Mouse (Mus musculus): ENCODE measurements around the gene Cfap97d2. TPM values are rescaled to one million over a fixed set of nuclear protein-coding genes. Genes with fewer than 3 reads are reported as not detected.

Gene Cfap97d2
- total and polyA plus RNA-seq, 2 experiments from 2014 or later = 1.6 to 1.7 TPM

DNA sequence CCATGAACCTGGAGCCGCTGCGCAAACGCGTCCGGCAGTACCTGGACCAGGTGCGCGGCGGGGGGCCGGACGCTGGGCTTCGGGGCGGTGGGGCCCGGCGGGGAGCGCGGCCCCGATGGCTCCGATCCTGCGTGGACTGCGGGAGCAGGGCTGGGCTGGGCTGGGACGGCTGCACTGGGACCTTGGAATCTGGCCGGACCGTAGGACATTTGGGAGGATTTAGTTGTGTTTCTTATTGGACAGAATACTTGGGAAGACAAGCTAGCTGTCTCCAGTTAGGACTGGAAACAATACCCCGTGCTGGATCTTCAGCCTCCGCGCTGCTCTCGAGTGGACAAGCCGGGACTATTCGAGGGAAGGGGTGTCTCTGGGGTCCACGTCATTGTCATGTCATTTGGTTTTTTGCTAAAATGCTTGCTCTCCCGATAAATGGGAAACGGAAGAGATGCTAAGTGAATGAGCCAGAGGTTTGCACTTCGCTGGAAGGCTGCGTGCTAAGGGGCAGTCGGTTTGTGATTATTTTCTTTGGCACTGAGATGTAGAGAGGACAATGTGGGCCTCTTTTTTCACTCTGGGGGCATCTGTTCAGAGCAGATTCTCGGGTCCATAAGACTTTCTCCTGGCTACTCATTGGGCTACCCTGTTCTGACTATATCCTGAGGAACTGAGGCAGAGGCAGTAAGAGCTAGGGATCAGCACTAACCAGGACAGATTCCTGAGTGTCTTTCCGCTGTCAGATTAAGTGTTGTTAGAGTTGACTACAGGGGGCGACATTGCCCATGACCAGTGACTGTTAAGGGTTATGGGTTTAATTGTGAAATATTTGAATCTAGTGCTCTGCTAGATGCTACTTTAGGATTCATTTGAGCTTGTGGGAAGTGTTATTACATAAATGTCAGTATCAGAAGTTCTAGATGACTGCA lies 52.4 kb downstream of the Cfap97d2 start:
- Histone ChIP-seq H3K9me3 (ENCODE audit: low read length) (no peaks in the 10 kb centered on the region), H3K4me3 (ENCODE audit: low read depth, low read length) (peak overlapping the region; percentile 73), H3K4me2 (ENCODE audit: low read depth) (peak overlapping the region; percentile 81), H3K27me3 (ENCODE audit: insufficient read depth, low read length) (no peaks in the 10 kb centered on the region), H3K36me3 (ENCODE audit: insufficient read depth) (peaks cover 18% of the 10 kb centered on the region), H3K4me1 (ENCODE audit: insufficient read depth) (peaks cover 19% of the 10 kb centered on the region; the same call in 1 of the 2 replicates), H3K27ac (ENCODE audit: low read depth, low read length) (peak overlapping the region; percentile 84), H3K9ac (peak overlapping the region; percentile 74)
- ATAC-seq (peak; percentile 61), DNase-seq (peak; percentile 44)
- TF ChIP-seq CTCF (IDR thresholded peaks at IDR 0.05; ENCODE audit: low read depth) = peak; percentile 70
- 1% methylated on average over 38 of the region's 38 CpGs for WGBS

DNA sequence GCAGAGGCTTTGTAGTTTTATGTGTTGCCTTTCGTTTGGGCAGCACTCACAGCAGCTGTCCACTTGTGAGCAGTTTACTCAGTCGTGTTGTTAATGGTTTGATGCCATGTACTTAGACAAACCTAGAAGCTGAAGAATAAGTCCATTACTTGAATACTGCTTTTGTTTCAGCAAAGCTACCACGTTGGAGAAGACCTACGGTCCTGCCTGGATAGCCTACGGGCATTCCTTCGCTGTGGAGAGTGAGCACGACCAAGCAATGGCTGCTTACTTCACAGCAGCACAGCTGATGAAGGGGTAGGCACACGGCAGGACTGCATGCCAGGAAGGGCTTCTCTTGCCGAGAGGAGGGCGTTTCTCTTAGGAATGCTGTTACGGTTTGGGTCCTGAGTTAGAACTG lies 63.5 kb downstream of the Cfap97d2 start:
- WGBS = 87% methylated on average over 11 of the region's 11 CpGs
- Histone ChIP-seq H3K27ac (ENCODE audit: low read depth, low read length) (no peak overlapping the region), H3K4me2 (ENCODE audit: low read depth) (no peak overlapping the region), H3K36me3 (ENCODE audit: insufficient read depth) (peaks cover 73% of the 10 kb centered on the region), H3K4me3 (ENCODE audit: low read depth, low read length) (no peak overlapping the region), H3K4me1 (ENCODE audit: insufficient read depth) (no peaks in the 10 kb centered on the region), H3K9ac (no peak overlapping the region), H3K9me3 (ENCODE audit: low read length) (no peaks in the 10 kb centered on the region), H3K27me3 (ENCODE audit: insufficient read depth, low read length) (no peaks in the 10 kb centered on the region)
- ATAC-seq (no peak), DNase-seq (no peak)
- no peak for TF ChIP-seq CTCF (IDR thresholded peaks at IDR 0.05; ENCODE audit: low read depth)

DNA sequence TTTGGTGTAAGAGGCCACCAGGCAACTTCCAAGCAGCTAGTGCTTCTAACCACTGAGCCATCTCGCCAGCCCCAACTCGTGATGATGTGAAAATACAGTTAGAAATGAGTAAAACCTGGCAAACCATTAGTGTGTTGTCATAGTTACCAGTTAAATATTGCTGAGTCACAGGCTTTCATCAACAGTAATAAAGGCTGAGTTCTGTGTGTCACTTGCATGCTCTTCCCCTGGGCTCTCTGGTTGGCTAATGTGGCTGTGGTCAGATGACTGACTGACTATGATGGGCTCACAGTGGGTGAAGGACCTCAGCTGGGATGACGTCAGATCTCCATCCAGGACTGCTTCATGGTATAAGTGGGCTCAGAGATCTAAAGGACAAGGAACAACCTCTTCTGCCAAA lies 74.8 kb downstream of the Cfap97d2 start:
- no peak for DNase-seq
- H3K27me3 ChIP-seq (ENCODE audit: insufficient read depth, low read length) = no peaks in the 10 kb centered on the region
- H3K27ac ChIP-seq (ENCODE audit: low read depth, low read length) = no peak overlapping the region
- no peaks in the 10 kb centered on the region for H3K4me1 ChIP-seq (ENCODE audit: insufficient read depth)
- 79% methylated on average over 3 of the region's 3 CpGs for WGBS
- no peak for TF ChIP-seq CTCF (IDR thresholded peaks at IDR 0.05; ENCODE audit: low read depth)
- no peak for ATAC-seq
- no peak overlapping the region for H3K4me3 ChIP-seq (ENCODE audit: low read depth, low read length)
- no peak overlapping the region for H3K9ac ChIP-seq
- no peak overlapping the region for H3K4me2 ChIP-seq (ENCODE audit: low read depth)
- peaks cover 58% of the 10 kb centered on the region for H3K36me3 ChIP-seq (ENCODE audit: insufficient read depth)
- no peaks in the 10 kb centered on the region for H3K9me3 ChIP-seq (ENCODE audit: low read length)

DNA sequence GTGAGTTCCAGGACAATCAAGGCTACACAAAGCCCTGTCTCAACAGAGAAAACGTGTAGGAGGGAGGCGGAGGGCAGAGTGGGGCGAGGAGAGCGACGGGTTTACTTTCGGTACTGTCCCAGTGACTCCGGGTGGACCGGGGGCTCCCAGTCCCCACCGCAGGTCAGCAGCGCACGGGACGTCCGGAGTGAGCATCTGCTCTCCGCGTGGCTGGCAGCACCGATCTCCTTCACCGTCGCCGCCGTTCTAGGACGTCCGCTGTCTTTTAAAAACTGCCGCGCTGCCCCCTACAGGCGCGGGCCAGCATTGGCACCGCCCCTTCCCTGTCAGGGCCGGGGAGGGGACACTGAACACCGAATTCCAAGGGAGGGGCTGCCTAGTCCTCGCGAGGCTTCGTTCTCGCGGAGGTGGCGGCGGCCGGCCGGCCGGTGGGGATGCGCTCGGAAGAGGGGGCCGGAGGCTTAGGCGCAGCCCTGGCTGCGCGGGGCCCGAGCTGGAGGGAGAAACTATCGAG lies 79.6 kb downstream of the Cfap97d2 start, which contains the start of gene Upf3a:
Gene Upf3a, plus strand, starts transcription at position 366 of the 514 bp plus-strand sequence.
- peak; percentile 89 for TF ChIP-seq CTCF (IDR thresholded peaks at IDR 0.05; ENCODE audit: low read depth)
- no peaks in the 10 kb centered on the region for H3K4me1 ChIP-seq (ENCODE audit: insufficient read depth)
- peak within 1 kb of the TSS; percentile 82 for H3K4me2 ChIP-seq (ENCODE audit: low read depth)
- peak; percentile 98 for DNase-seq
- no peaks in the 10 kb centered on the region for H3K27me3 ChIP-seq (ENCODE audit: insufficient read depth, low read length)
- H3K4me3 ChIP-seq (ENCODE audit: low read depth, low read length) = peak within 1 kb of the TSS; percentile 65
- H3K27ac ChIP-seq (ENCODE audit: low read depth, low read length) = peak within 1 kb of the TSS; percentile 98
- peak within 1 kb of the TSS; percentile 95 for H3K9ac ChIP-seq
- ATAC-seq = peak; percentile 96
- peaks cover 21% of the 10 kb centered on the region for H3K36me3 ChIP-seq (ENCODE audit: insufficient read depth)
- under 1% methylated on average over 45 of the region's 47 CpGs for WGBS
- H3K9me3 ChIP-seq (ENCODE audit: low read length) = no peaks in the 10 kb centered on the region

DNA sequence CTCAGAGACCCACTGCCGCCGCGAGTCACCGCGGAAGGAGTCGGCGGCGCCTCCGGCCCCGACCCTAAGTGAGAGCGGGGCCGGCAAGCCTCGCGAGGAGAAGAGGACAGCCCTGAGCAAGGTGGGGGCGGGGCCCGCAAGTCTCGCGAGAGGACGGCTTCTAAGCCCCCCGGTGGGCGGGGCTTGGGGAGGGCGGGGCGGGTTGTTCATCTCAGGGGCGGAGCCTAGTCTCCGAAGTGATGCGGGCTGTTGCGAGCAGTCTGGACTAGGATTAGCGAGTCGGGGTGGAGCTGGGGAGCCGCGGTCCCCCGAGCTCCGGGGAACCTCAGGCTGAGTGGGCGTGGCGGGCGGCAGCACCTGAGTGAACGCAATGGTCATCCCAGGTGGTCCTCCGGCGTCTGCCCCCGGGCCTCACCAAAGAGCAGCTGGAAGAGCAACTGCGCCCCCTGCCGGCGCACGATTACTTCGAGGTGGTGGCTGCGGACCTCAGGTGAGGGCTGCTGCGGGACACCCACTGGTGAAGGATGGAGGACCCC lies 80.1 kb downstream of the Cfap97d2 start:
- ATAC-seq (peak; percentile 96), DNase-seq (peak; percentile 99)
- H3K9ac ChIP-seq = peak overlapping the region; percentile 95
- WGBS = 3% methylated on average over 47 of the region's 47 CpGs
- peaks cover 17% of the 10 kb centered on the region for H3K36me3 ChIP-seq (ENCODE audit: insufficient read depth)
- no peaks in the 10 kb centered on the region for H3K9me3 ChIP-seq (ENCODE audit: low read length)
- TF ChIP-seq CTCF (IDR thresholded peaks at IDR 0.05; ENCODE audit: low read depth) = peak; percentile 93
- peak overlapping the region; percentile 82 for H3K4me2 ChIP-seq (ENCODE audit: low read depth)
- peak overlapping the region; percentile 65 for H3K4me3 ChIP-seq (ENCODE audit: low read depth, low read length)
- H3K27me3 ChIP-seq (ENCODE audit: insufficient read depth, low read length) = no peaks in the 10 kb centered on the region
- H3K4me1 ChIP-seq (ENCODE audit: insufficient read depth) = no peaks in the 10 kb centered on the region
- peak overlapping the region; percentile 98 for H3K27ac ChIP-seq (ENCODE audit: low read depth, low read length)

DNA sequence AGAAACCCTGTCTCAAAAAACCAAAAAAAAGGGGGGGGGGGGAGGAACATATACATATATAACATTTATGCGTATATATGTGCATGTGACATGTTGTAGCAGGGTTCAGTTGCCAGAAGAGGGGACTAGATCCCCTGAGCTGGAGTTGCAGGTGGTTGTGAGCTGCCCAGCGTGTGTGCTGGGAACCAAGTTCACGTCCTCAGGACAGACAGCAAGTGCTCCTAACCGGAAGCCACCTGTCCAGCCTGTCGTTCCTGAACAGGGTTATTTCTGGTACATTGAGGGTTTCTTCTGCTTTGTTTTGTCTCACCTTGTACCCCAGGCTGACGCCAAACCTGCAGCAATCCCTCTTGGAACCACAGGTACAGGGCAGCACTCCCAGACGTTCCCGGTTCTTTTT lies 83.9 kb downstream of the Cfap97d2 start:
- Histone ChIP-seq H3K27me3 (ENCODE audit: insufficient read depth, low read length) (no peaks in the 10 kb centered on the region), H3K4me2 (ENCODE audit: low read depth) (no peak overlapping the region), H3K4me3 (ENCODE audit: low read depth, low read length) (no peak overlapping the region), H3K9me3 (ENCODE audit: low read length) (no peaks in the 10 kb centered on the region), H3K36me3 (ENCODE audit: insufficient read depth) (peaks cover 27% of the 10 kb centered on the region), H3K9ac (no peak overlapping the region), H3K4me1 (ENCODE audit: insufficient read depth) (no peaks in the 10 kb centered on the region), H3K27ac (ENCODE audit: low read depth, low read length) (no peak overlapping the region)
- DNase-seq (no peak), ATAC-seq (no peak)
- TF ChIP-seq CTCF (IDR thresholded peaks at IDR 0.05; ENCODE audit: low read depth) = no peak
- 93% methylated on average over 8 of the region's 8 CpGs for WGBS

Other genes starting within 250 kb of the Cfap97d2 start
- 64.2 and 65.7 TPM in 2 replicates for gene Gas6, start 211.4 kb upstream of the Cfap97d2 start, total RNA-seq (2014; rRNA removed)
- gene Gas6, start 211.4 kb upstream of the Cfap97d2 start, polyA plus RNA-seq (2015; fragmentation: Nextera tagmentation; extraction: Ambion mirVana) = 48.7 and 57.0 TPM in 2 replicates
- gene 1700029H14Rik, start 143.4 kb upstream of the Cfap97d2 start, total RNA-seq (2014; rRNA removed) = 0.14 and 0.31 TPM in 2 replicates
- gene 1700029H14Rik, start 143.4 kb upstream of the Cfap97d2 start, polyA plus RNA-seq (2015; fragmentation: Nextera tagmentation; extraction: Ambion mirVana) = not detected in 2 replicates
- gene Rasa3, start 28.3 kb upstream of the Cfap97d2 start, total RNA-seq (2014; rRNA removed) = 49.7 and 51.3 TPM in 2 replicates
- gene Rasa3, start 28.3 kb upstream of the Cfap97d2 start, polyA plus RNA-seq (2015; fragmentation: Nextera tagmentation; extraction: Ambion mirVana) = 16.6 and 24.3 TPM in 2 replicates
- 130 and 136 TPM in 2 replicates for gene Cdc16, start 51.8 kb downstream of the Cfap97d2 start, total RNA-seq (2014; rRNA removed)
- gene Cdc16, start 51.8 kb downstream of the Cfap97d2 start, polyA plus RNA-seq (2015; fragmentation: Nextera tagmentation; extraction: Ambion mirVana) = 108 and 118 TPM in 2 replicates
- 21.2 and 25.2 TPM in 2 replicates for gene Upf3a, start 79.7 kb downstream of the Cfap97d2 start, total RNA-seq (2014; rRNA removed)
- gene Upf3a, start 79.7 kb downstream of the Cfap97d2 start, polyA plus RNA-seq (2015; fragmentation: Nextera tagmentation; extraction: Ambion mirVana) = 38.2 and 44.3 TPM in 2 replicates
- not detected in 2 replicates for gene AF366264, start 132.5 kb downstream of the Cfap97d2 start, total RNA-seq (2014; rRNA removed)
- gene AF366264, start 132.5 kb downstream of the Cfap97d2 start, polyA plus RNA-seq (2015; fragmentation: Nextera tagmentation; extraction: Ambion mirVana) = not detected in 2 replicates
- 36.5 and 47.6 TPM in 2 replicates for gene Champ1, start 163.8 kb downstream of the Cfap97d2 start, total RNA-seq (2014; rRNA removed)
- gene Champ1, start 163.8 kb downstream of the Cfap97d2 start, polyA plus RNA-seq (2015; fragmentation: Nextera tagmentation; extraction: Ambion mirVana) = 38.3 and 42.5 TPM in 2 replicates
- gene Coprs, start 184.4 kb downstream of the Cfap97d2 start, total RNA-seq (2014; rRNA removed) = 53.3 and 66.5 TPM in 2 replicates
- 107 and 117 TPM in 2 replicates for gene Coprs, start 184.4 kb downstream of the Cfap97d2 start, polyA plus RNA-seq (2015; fragmentation: Nextera tagmentation; extraction: Ambion mirVana)

Measured in forebrain, postnatal 0 days (tissue).